Mouse (Mus musculus) embryo, embryonic 10 days (tissue): ENCODE measurements at regions not wholly inside any gene's neighbourhood (a gene's known extent, or its start where the extent isn't known, plus 50 kb on each side); places are given as distances from the start of the nearest gene placed in this dataset.

Experiments used
- DNase-seq: peaks from one replicate; pipeline ENCODE4 v3.0.0-alpha.2; 2015; ENCODE audit warnings: low spot score

- DNase-seq, result no peak
Observed at GRCm38 (mm10) chr1:47854372-47854771, 961.7 kb upstream of the Slc39a10 start.

GRCm38 (mm10) chr1:47853911-47854310 lies 961.3 kb upstream of the Slc39a10 start:
- DNase-seq, result no peak

GRCm38 (mm10) chr1:47840811-47841210 lies 948.2 kb upstream of the Slc39a10 start:
- DNase-seq, result no peak

- DNase-seq, result no peak
Observed at GRCm38 (mm10) chr1:47834072-47834471, 941.4 kb upstream of the Slc39a10 start.

- DNase-seq, result no peak
Observed at GRCm38 (mm10) chr1:47827206-47827605, 934.6 kb upstream of the Slc39a10 start.

- peak; percentile 49 for DNase-seq
Observed at GRCm38 (mm10) chr1:47809508-47809907, 916.9 kb upstream of the Slc39a10 start.

- DNase-seq, result no peak
Observed at GRCm38 (mm10) chr1:47794763-47795162, 902.1 kb upstream of the Slc39a10 start.
